Mouse (Mus musculus) left cerebral cortex, postnatal 10 days (tissue): ENCODE measurements around the gene Zdhhc3. TPM values are rescaled to one million over a fixed set of nuclear protein-coding genes. Genes with fewer than 3 reads are reported as not detected.

Source experiments
- DNase-seq, 2 experiments: peaks; one replicate each; pipeline ENCODE4 v3.0.0; 2021 to 2022; ENCODE audit warnings: low spot score in 2 of 2, mixed read lengths in 1 of 2; ENCODE audit errors: extremely low spot score in 1 of 2
- intact Hi-C: fragments of 180-260 bp; cut with DNase I; formaldehyde crosslinking; loops from one replicate; pipeline ENCODE4 v1.15.1; 2025
- total RNA-seq, 2 experiments: library from RNA; stranded (reverse); gene quantifications; 2 replicates each; pipeline ENCODE4 v1.2.3; 2021

The Zdhhc3 gene
- total RNA-seq, 2 experiments from 2014 or later: 77.2 to 79.9 TPM

DNA sequence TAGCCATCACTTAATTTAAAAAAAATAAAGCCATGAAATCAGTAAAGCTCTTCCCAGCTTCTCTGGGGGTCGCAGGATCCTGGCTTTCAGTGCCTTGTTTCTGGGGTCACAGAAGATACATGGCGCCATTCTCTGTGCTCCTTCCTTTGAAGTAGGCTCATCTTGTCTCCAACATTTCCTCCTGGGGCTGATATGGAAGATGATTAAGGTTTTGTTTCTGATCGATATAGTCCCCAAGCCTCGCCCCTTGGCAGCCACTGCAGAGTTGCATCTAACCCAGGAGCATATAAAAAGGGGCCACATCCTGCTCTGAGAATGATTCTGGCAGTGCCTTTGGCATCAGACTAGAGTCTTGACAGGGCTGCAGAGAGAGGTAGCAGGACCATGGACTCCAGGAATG is 78.6 kb downstream of the Zdhhc3 start, which contains the start of gene Tgm4:
Gene Tgm4, plus strand, starts transcription at position 301 of the 400 bp plus-strand sequence.
- no peak for DNase-seq

GRCm38 (mm10) chr9:123031496-123032246 is 81.3 kb downstream of the Zdhhc3 start:
- DNase-seq: peak in 1 of 2 experiments; percentile 26
- intact Hi-C loops: no loop called here

More for the DNA sequence above, 78.6 kb downstream of the Zdhhc3 start, which contains the start of gene Tgm4:
- intact Hi-C loops: no loop called here

DNA sequence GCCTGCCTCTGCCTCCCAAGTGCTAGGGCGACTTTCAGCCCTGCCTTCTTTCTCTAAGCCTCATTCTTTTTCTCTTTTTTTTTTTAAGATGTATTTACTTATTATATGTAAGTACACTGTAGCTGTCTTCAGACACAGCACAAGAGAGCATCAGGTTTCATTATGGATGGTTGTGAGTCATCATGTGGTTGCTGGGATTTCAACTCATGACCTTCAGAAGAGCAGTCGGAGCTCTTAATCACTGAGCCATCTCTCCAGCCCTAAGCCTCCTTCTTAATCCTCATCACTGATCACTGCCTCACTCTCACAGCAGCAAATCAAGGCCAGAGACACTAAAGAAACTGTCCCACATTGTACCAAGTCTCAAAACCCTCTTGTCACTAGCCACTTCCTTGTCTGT is 88.8 kb downstream of the Zdhhc3 start:
- no peak for DNase-seq
- intact Hi-C loops: no loop called here

GRCm38 (mm10) chr9:123021636-123022379 is 91.2 kb downstream of the Zdhhc3 start:
- intact Hi-C loops: no loop called here
- DNase-seq: peak in 1 of 2 experiments; percentile 9

GRCm38 (mm10) chr9:123020995-123021631 is 91.9 kb downstream of the Zdhhc3 start, which contains the start of gene Tmem42:
Gene Tmem42 (plus strand): TSS chr9:123021326.
- intact Hi-C loops: no loop called here
- DNase-seq: peak; percentile 78 to 92

Other genes starting within 250 kb of the Zdhhc3 start
- 100 to 1,000 TPM; 166 to 172 TPM for gene Zfp445, start 247.2 kb downstream of the Zdhhc3 start, total RNA-seq
- gene Zkscan7, start 227.5 kb downstream of the Zdhhc3 start, total RNA-seq: 1 to 10 TPM; 4.5 to 5.0 TPM
- 1 to 10 TPM; 6.9 to 8.0 TPM for gene Zfp105, start 190.1 kb downstream of the Zdhhc3 start, total RNA-seq
- 10 to 100 TPM; 19.4 to 21.1 TPM for gene 1110059G10Rik, start 162.2 kb downstream of the Zdhhc3 start, total RNA-seq
- gene Kif15, start 162.2 kb downstream of the Zdhhc3 start, total RNA-seq: 1 to 10 TPM; 3.6 to 4.9 TPM
- gene Tmem42, start 91.9 kb downstream of the Zdhhc3 start, total RNA-seq: 10 to 100 TPM; 33.7 to 40.9 TPM
- gene Tgm4, start 78.5 kb downstream of the Zdhhc3 start, total RNA-seq: 1 to 10 TPM in 1 of 2 experiments, under 1 TPM in 1; 0.97 to 1.0 TPM
- 10 to 100 TPM; 38.4 to 40.1 TPM for gene Exosc7, start within 50 bp of the Zdhhc3 start, total RNA-seq
- 1 to 10 TPM; 5.4 to 6.2 TPM for gene Clec3b, start 37.7 kb upstream of the Zdhhc3 start, total RNA-seq
- under 1 TPM; 0.13 to 0.16 TPM for gene Cdcp1, start 102.8 kb upstream of the Zdhhc3 start, total RNA-seq
- gene Tmem158, start 147.6 kb upstream of the Zdhhc3 start, total RNA-seq: 10 to 100 TPM; 81.5 to 87.1 TPM